9 mouse cellular contexts compared by ENCODE assay signal in genomic region chr9:32518351-32519075, GRCm38 (mm10). TPM values are rescaled to one million over a fixed set of nuclear protein-coding genes. Genes with fewer than 3 reads are reported as not detected.
A peak's percentile ranks its signal among the peaks of the same experiment; 100 is the strongest.
DNase-seq lines count a peak whose midpoint lies in the region; ATAC-seq lines count a peak whose summit lies in the region.
"Had no signal": no experiment of that assay in that cellular context is flagged by ENCODE, and none has a peak within 500 bp of the region (broad histone marks: within the 10 kb centered on the region; RNA-seq: fewer than 3 reads in every experiment).

No protein-coding gene starts in this region.

- peak overlapping the region; percentile 79 for H3K27ac ChIP-seq in heart, embryonic 15.5 days
- H3K27ac ChIP-seq in embryonic facial prominence, embryonic 13.5 days: peak overlapping the region; percentile 88
- peak overlapping the region; percentile 12; the same call in 1 of the 2 replicates for H3K27ac ChIP-seq in liver, embryonic 16.5 days (ENCODE audit: low read length)

- H3K4me2 ChIP-seq in heart, embryonic 15.5 days: peak overlapping the region; percentile 42; the same call in 1 of the 2 replicates
- H3K4me2 ChIP-seq in embryonic facial prominence, embryonic 13.5 days: 0 out of 2 replicates have a peak overlapping the region, but pooled peaks have one; percentile 42
- H3K4me2 ChIP-seq in liver, embryonic 16.5 days (ENCODE audit: low read depth, low read length): no peak overlapping the region

- peaks cover 46% of the 10 kb centered on the region for H3K4me1 ChIP-seq in heart, embryonic 15.5 days (replicated peaks)
- H3K4me1 ChIP-seq in embryonic facial prominence, embryonic 13.5 days: peaks cover 79% of the 10 kb centered on the region
- H3K4me1 ChIP-seq in liver, embryonic 16.5 days (ENCODE audit: control insufficient read depth, low read depth, low read length): peaks cover 32% of the 10 kb centered on the region

- H3K4me3 ChIP-seq in heart, embryonic 15.5 days: no peak overlapping the region
- no peak overlapping the region for H3K4me3 ChIP-seq in embryonic facial prominence, embryonic 13.5 days
- H3K4me3 ChIP-seq in liver, embryonic 16.5 days (ENCODE audit: low read depth, low read length): no peak overlapping the region

- ATAC-seq in heart, embryonic 15.5 days (replicated peaks; ENCODE audit: insufficient number of reproducible peaks, insufficient read depth, low FRiP score, low read depth): 0 out of 2 replicates have a peak, but pooled peaks have one; percentile 26
- ATAC-seq in embryonic facial prominence, embryonic 13.5 days (ENCODE audit: insufficient number of reproducible peaks, insufficient read depth, low FRiP score, low TSS enrichment, low read depth): no peak
- no peak for ATAC-seq in liver, embryonic 16.5 days (ENCODE audit: low read depth)

- H3K27me3 ChIP-seq in heart, embryonic 15.5 days: no peaks in the 10 kb centered on the region
- H3K27me3 ChIP-seq in embryonic facial prominence, embryonic 13.5 days: no peaks in the 10 kb centered on the region
- H3K27me3 ChIP-seq in liver, embryonic 16.5 days (ENCODE audit: control insufficient read depth, insufficient read depth, low read depth, low read length): no peaks in the 10 kb centered on the region

- no peaks in the 10 kb centered on the region for H3K9me3 ChIP-seq in heart, embryonic 15.5 days (replicated peaks)
- H3K9me3 ChIP-seq in embryonic facial prominence, embryonic 13.5 days: no peaks in the 10 kb centered on the region
- H3K9me3 ChIP-seq in liver, embryonic 16.5 days (replicated peaks; ENCODE audit: control insufficient read depth, low read length): no peaks in the 10 kb centered on the region

- no peak overlapping the region for H3K9ac ChIP-seq in heart, embryonic 15.5 days
- H3K9ac ChIP-seq in embryonic facial prominence, embryonic 13.5 days: peak overlapping the region; percentile 32; the same call in 1 of the 2 replicates
- no peak overlapping the region for H3K9ac ChIP-seq in liver, embryonic 16.5 days (ENCODE audit: low read depth, low read length)

- 64% methylated on average over 13 of the region's 13 CpGs for WGBS in heart, embryonic 15.5 days
- 48% methylated on average over 13 of the region's 13 CpGs for whole genome bisulfite sequencing in embryonic facial prominence, embryonic 13.5 days
- WGBS in liver, embryonic 16.5 days (ENCODE audit: insufficient replicate concordance): 59% methylated on average over 13 of the region's 13 CpGs

- DNase-seq in heart, postnatal 36 days: no peak
- DNase-seq in CD4-positive, CD25-positive, alpha-beta regulatory T cell, adult 2 months (ENCODE audit: low read depth, low spot score): peak; percentile 76
- no peak for DNase-seq in MN1 (ENCODE audit: low spot score)
- DNase-seq in kidney, adult 11 months: no peak
- no peak for DNase-seq in layer of hippocampus, postnatal 25 days (ENCODE audit: extremely low spot score in 1 of 2, low spot score in 1 of 2)
- DNase-seq: adrenal gland, postnatal 36 days had no signal

- intact Hi-C loops in heart, postnatal 36 days (cut with DNase I): loop anchor here (1.0 to 2.0 kb wide), 2 partner anchors 12 to 22 kb away; no protein-coding TSS in a partner anchor

- H3K36me3 ChIP-seq in heart, embryonic 15.5 days: no peaks in the 10 kb centered on the region
- H3K36me3 ChIP-seq in embryonic facial prominence, embryonic 13.5 days: no peaks in the 10 kb centered on the region
- H3K36me3 ChIP-seq in liver, embryonic 16.5 days (ENCODE audit: control insufficient read depth, insufficient read depth): no peaks in the 10 kb centered on the region

RNA-seq across cellular contexts. Expression of gene Fli1, which starts 24.1 kb away (rescaled TPM):
- 20.6 and 21.8 TPM in 2 replicates for polyA plus RNA-seq in heart, embryonic 15.5 days (2015; fragmentation: Nextera tagmentation; extraction: Ambion mirVana)
- total RNA-seq in heart, postnatal 36 days (2021): 10 to 100 TPM; 28.2 to 28.8 TPM
- polyA plus RNA-seq in embryonic facial prominence, embryonic 13.5 days (2015; fragmentation: Nextera tagmentation; extraction: Ambion mirVana): 24.1 and 26.7 TPM in 2 replicates
- 6.9 and 8.2 TPM in 2 replicates for polyA plus RNA-seq in liver, embryonic 16.5 days (2015; fragmentation: Nextera tagmentation; extraction: Ambion mirVana)
- total RNA-seq in layer of hippocampus, postnatal 25 days (2021): 1 to 10 TPM; 4.6 to 5.3 TPM

Comparison
In these comparisons a context has a peak if more than half of its experiments do, and no peak if none do; other contexts are left out.
1. H3K27ac ChIP-seq: peak in every context shown above with its lines; median percentile 88 in embryonic facial prominence, embryonic 13.5 days; 79 in heart, embryonic 15.5 days; 12 in liver, embryonic 16.5 days.